Mouse (Mus musculus) midbrain, embryonic 12.5 days (tissue): Measurements from ENCODE around the gene Olfr71. TPM values are rescaled to one million over a fixed set of nuclear protein-coding genes. Genes with fewer than 3 reads are reported as not detected.

ENCODE experiments used
- polyA plus RNA-seq: library from polyadenylated mRNA; unstranded; fragments of >200 nt; fragmentation: Nextera tagmentation; extraction: Ambion mirVana; gene quantifications from 2 replicates; pipeline ENCODE4 v1.2.1, GENCODE M21; 2016

Olfr71 gene
- polyA plus RNA-seq, 1 experiment from 2014 or later = not detected

Other genes with a start within 250 kb of the Olfr71 start
- not detected in 2 replicates for gene Sit1, start 226.5 kb downstream of the Olfr71 start, polyA plus RNA-seq
- gene Ccdc107, start 217.4 kb downstream of the Olfr71 start, polyA plus RNA-seq = 45.0 and 47.9 TPM in 2 replicates
- 33.1 TPM in 2 replicates for gene Arhgef39, start 210.6 kb downstream of the Olfr71 start, polyA plus RNA-seq
- gene Car9, start 203.3 kb downstream of the Olfr71 start, polyA plus RNA-seq = 0.52 and 0.61 TPM in 2 replicates
- gene Tpm2, start 186.5 kb downstream of the Olfr71 start, polyA plus RNA-seq = 46.0 and 61.3 TPM in 2 replicates
- gene Creb3, start 147.9 kb downstream of the Olfr71 start, polyA plus RNA-seq = 48.8 and 64.1 TPM in 2 replicates
- 64.5 and 64.6 TPM in 2 replicates for gene Tln1, start 147.6 kb downstream of the Olfr71 start, polyA plus RNA-seq
- 31.8 and 37.2 TPM in 2 replicates for gene Rgp1, start 131.5 kb downstream of the Olfr71 start, polyA plus RNA-seq
- 49.2 and 52.6 TPM in 2 replicates for gene Gba2, start 131.4 kb downstream of the Olfr71 start, polyA plus RNA-seq
- gene Msmp, start 125.8 kb downstream of the Olfr71 start, polyA plus RNA-seq = 0.51 and 1.8 TPM in 2 replicates
- gene Npr2, start 78.3 kb downstream of the Olfr71 start, polyA plus RNA-seq = 24.9 TPM in 2 replicates
- 3.9 TPM in 2 replicates for gene Spag8, start 56.7 kb downstream of the Olfr71 start, polyA plus RNA-seq
- gene Hint2, start 53.8 kb downstream of the Olfr71 start, polyA plus RNA-seq = 70.6 and 71.8 TPM in 2 replicates
- 11.9 and 14.7 TPM in 2 replicates for gene Tmem8b, start 41.3 kb downstream of the Olfr71 start, polyA plus RNA-seq
- gene Fam221b, start 41.1 kb downstream of the Olfr71 start, polyA plus RNA-seq = 2.8 and 2.9 TPM in 2 replicates
- gene Olfr70, start 9.4 kb downstream of the Olfr71 start, polyA plus RNA-seq = not detected in 2 replicates
- gene Hrct1, start 16.9 kb upstream of the Olfr71 start, polyA plus RNA-seq = 0.11 and 0.16 TPM in 2 replicates
- not detected in 2 replicates for gene Spaar, start 19.8 kb upstream of the Olfr71 start, polyA plus RNA-seq
- gene Olfr159, start 60.8 kb upstream of the Olfr71 start, polyA plus RNA-seq = not detected in 2 replicates
- not detected in 2 replicates for gene Olfr156, start 113.6 kb upstream of the Olfr71 start, polyA plus RNA-seq
- not detected in 2 replicates for gene Olfr157, start 129.9 kb upstream of the Olfr71 start, polyA plus RNA-seq
- not detected in 2 replicates for gene Olfr155, start 141.3 kb upstream of the Olfr71 start, polyA plus RNA-seq
- gene Reck, start 165.3 kb upstream of the Olfr71 start, polyA plus RNA-seq = 12.0 and 15.1 TPM in 2 replicates
- 54.6 and 62.9 TPM in 2 replicates for gene Glipr2, start 247.1 kb upstream of the Olfr71 start, polyA plus RNA-seq